Mouse (Mus musculus) lung, adult 2 months (tissue): ENCODE data around the gene Astn2. TPM values are rescaled to one million over a fixed set of nuclear protein-coding genes. Genes with fewer than 3 reads are reported as not detected.

Source experiments
- DNase-seq: peaks from one replicate; pipeline ENCODE4 v3.0.0; 2022
- H3K4me1 ChIP-seq: fragments of 200-500 bp; 2 replicates; pipeline ENCODE4 v1.6.1; 2011; ENCODE audit warnings: low read length; ENCODE audit not compliant: control insufficient read depth, insufficient read depth
- H3K4me3 ChIP-seq: fragments of 200-500 bp; replicated peaks from 2 replicates; pipeline ENCODE3; 2011; ENCODE audit warnings: low read depth, mild to moderate bottlenecking, control low read depth, low read length; ENCODE audit errors: extremely low read depth
- CTCF ChIP-seq: fragments of 200-500 bp; IDR thresholded peaks from 2 replicates; pipeline ENCODE4 v1.5.1; 2011; ENCODE audit warnings: mild to moderate bottlenecking, low read length, control low read depth; ENCODE audit not compliant: insufficient read depth
- POLR2A ChIP-seq: fragments of 200-500 bp; IDR thresholded peaks from 2 replicates; pipeline ENCODE4 v1.6.1; 2011; ENCODE audit warnings: low read depth, mild to moderate bottlenecking, control low read depth, low read length, borderline replicate concordance; ENCODE audit errors: extremely low read depth
- WGBS: fragments of 180-500 bp; shearing (Covaris S2); methylation state at CpG from one replicate; pipeline ENCODE4 v1.1.7; 2018; 5-methylcytosine and 5-hydroxymethylcytosine counted together
- polyA plus RNA-seq: library from polyadenylated mRNA; depleted of rRNA; stranded (reverse); fragments of >200 nt; gene quantifications from 2 replicates; pipeline ENCODE4 v1.2.3, GENCODE M21; 2012

The Astn2 gene
- polyA plus RNA-seq, 1 experiment: 10.7 TPM

GRCm38 (mm10) chr4:65678495-65678894 lies 725.9 kb downstream of the Astn2 start:
- WGBS: 68% methylated on average over 5 of the region's 5 CpGs
- TF ChIP-seq CTCF (no peak), POLR2A (no peak)
- Histone ChIP-seq H3K4me3 (no peak overlapping the region), H3K4me1 (no peaks in the 10 kb centered on the region)
- no peak for DNase-seq

- 89% methylated on average over 4 of the region's 4 CpGs for WGBS
- no peak for TF ChIP-seq POLR2A
- TF ChIP-seq CTCF: no peak
- DNase-seq: no peak
- Histone ChIP-seq H3K4me3 (no peak overlapping the region), H3K4me1 (no peaks in the 10 kb centered on the region)
These were observed 730.0 kb downstream of the Astn2 start for GRCm38 (mm10) chr4:65674267-65674978.

GRCm38 (mm10) chr4:65673418-65673933 lies 730.9 kb downstream of the Astn2 start:
- TF ChIP-seq POLR2A (no peak), CTCF (no peak)
- no peak for DNase-seq
- H3K4me3 ChIP-seq: no peak overlapping the region
- 64% methylated on average over 4 of the region's 4 CpGs for WGBS
- H3K4me1 ChIP-seq: no peaks in the 10 kb centered on the region

- TF ChIP-seq CTCF (no peak), POLR2A (no peak)
- H3K4me1 ChIP-seq: no peaks in the 10 kb centered on the region
- H3K4me3 ChIP-seq: no peak overlapping the region
- 53% methylated on average over 2 of the region's 2 CpGs for WGBS
- DNase-seq: no peak
These were observed 732.1 kb downstream of the Astn2 start for GRCm38 (mm10) chr4:65672294-65672693.

DNA sequence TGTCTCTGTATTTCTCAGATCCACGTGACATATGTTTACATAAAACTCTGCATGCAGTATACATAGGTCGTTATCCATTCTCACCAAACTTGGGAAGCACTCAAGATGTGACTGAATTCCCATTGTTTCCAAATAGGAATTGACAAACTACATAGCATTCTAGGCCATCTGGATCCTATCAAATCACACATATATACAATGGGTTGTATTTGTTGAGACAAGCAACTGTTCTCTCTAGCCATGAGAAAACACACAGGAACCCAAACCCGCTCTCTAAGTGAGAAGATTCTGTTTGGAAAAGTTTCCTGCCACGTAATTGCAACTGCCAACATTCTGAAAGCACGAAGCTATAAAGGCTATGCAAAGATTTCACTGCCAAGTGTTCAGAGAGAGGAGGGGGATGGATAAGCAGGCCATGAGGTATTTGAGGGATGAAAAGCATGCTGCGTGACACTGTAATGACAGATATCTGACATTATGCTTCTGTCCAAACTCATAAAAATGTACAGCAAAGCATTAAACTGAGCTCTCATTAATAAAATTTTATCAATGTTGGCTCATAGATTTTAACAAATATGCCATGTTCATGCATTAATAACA lies 732.7 kb downstream of the Astn2 start:
- Histone ChIP-seq H3K4me3 (no peak overlapping the region), H3K4me1 (no peaks in the 10 kb centered on the region)
- WGBS: 35% methylated on average over 6 of the region's 6 CpGs
- no peak for TF ChIP-seq CTCF
- no peak for TF ChIP-seq POLR2A
- DNase-seq: no peak

- TF ChIP-seq POLR2A (no peak), CTCF (no peak)
- Histone ChIP-seq H3K4me1 (no peaks in the 10 kb centered on the region), H3K4me3 (no peak overlapping the region)
- DNase-seq: no peak
- WGBS: 86% methylated on average over 5 of the region's 5 CpGs
These were observed 737.3 kb downstream of the Astn2 start for GRCm38 (mm10) chr4:65667030-65667610.

DNA sequence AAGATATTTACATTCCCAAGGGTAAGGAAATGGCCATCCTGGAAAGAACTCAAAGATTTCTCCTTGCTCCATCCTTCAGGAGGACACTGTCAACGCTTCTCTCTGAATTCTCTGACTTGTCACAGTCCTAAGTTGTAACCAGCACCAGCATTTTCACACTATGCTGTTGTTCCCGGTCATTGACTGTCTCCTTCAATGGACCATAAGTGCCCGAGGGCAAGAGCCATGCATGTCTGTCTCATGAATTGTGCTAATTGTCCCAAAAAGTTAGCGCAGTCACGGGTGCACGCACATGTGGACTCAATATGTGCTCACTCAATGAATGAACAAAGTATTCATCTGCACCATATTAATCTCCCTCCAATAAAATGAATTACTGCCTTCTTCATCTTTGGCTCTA lies 741.2 kb downstream of the Astn2 start:
- DNase-seq: no peak
- Histone ChIP-seq H3K4me3 (no peak overlapping the region), H3K4me1 (no peaks in the 10 kb centered on the region)
- TF ChIP-seq CTCF: no peak
- no peak for TF ChIP-seq POLR2A
- 82% methylated on average over 6 of the region's 6 CpGs for WGBS

GRCm38 (mm10) chr4:65654723-65655122 lies 749.7 kb downstream of the Astn2 start:
- TF ChIP-seq CTCF: peak; percentile 74
- no peak for TF ChIP-seq POLR2A
- Histone ChIP-seq H3K4me1 (no peaks in the 10 kb centered on the region), H3K4me3 (no peak overlapping the region)
- DNase-seq: peak; percentile 42
- 2% methylated on average over 2 of the region's 2 CpGs for WGBS

DNA sequence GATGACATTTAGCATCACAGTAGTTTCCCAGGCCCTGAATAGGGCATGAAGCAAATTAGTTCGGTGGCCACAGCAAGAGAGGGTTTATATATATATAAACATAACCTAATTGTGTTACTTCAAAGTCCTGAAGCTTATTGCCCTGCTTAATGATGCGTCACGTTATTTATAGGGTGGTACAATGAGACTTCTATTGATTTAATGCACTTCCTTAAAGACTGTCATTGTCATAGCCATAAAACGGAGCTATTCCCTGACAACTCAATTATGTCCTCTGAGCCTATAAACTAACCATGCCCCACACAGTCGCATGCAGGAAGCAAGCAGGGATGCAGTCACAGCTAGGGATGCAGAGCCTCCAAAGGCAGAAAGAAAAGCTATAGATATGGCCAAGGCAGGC lies 761.8 kb downstream of the Astn2 start:
- H3K4me3 ChIP-seq: no peak overlapping the region
- TF ChIP-seq CTCF (no peak), POLR2A (no peak)
- 51% methylated on average over 5 of the region's 5 CpGs for WGBS

GRCm38 (mm10) chr4:65638231-65638630 lies 766.2 kb downstream of the Astn2 start:
- H3K4me1 ChIP-seq: no peaks in the 10 kb centered on the region
- no peak for DNase-seq
- 65% methylated on average over 3 of the region's 3 CpGs for WGBS
- no peak overlapping the region for H3K4me3 ChIP-seq
- TF ChIP-seq POLR2A: no peak
- TF ChIP-seq CTCF: no peak

More for the DNA sequence above, 761.8 kb downstream of the Astn2 start:
- no peaks in the 10 kb centered on the region for H3K4me1 ChIP-seq
- no peak for DNase-seq
